Mouse (Mus musculus): ENCODE data around the gene Ltbp4. TPM values are rescaled to one million over a fixed set of nuclear protein-coding genes. Genes with fewer than 3 reads are reported as not detected.

The Ltbp4 gene
- polyA plus RNA-seq, 1 experiment from 2014 or later: 10.8 TPM

- ATAC-seq (ENCODE audit: insufficient number of reproducible peaks, low FRiP score, low TSS enrichment, low read depth) (no peak), DNase-seq (ENCODE audit: low spot score) (no peak)
- Histone ChIP-seq H3K4me1 (ENCODE audit: control insufficient read depth, insufficient read depth, low read length) (no peaks in the 10 kb centered on the region), H3K4me2 (ENCODE audit: low read depth, severe bottlenecking) (peak overlapping the region; percentile 1; the same call in 1 of the 2 replicates), H3K9ac (ENCODE audit: low read length) (no peak overlapping the region), H3K36me3 (ENCODE audit: control insufficient read depth, insufficient read depth, low read length) (no peaks in the 10 kb centered on the region), H3K27me3 (ENCODE audit: control insufficient read depth, insufficient read depth, low read length) (peaks cover 59% of the 10 kb centered on the region), H3K4me3 (ENCODE audit: low read depth, low read length) (no peak overlapping the region), H3K27ac (replicated peaks; ENCODE audit: low read depth, low read length) (no peak overlapping the region), H3K9me3 (ENCODE audit: control insufficient read depth, low read length) (peaks cover under 1% of the 10 kb centered on the region; the same call in 1 of the 2 replicates)
- WGBS: 1% methylated on average over 22 of the region's 22 CpGs
Measured at GRCm38 (mm10) chr7:27375274-27375673, 37.8 kb upstream of the Ltbp4 start.

- Histone ChIP-seq H3K27ac (replicated peaks; ENCODE audit: low read depth, low read length) (no peak overlapping the region), H3K4me1 (ENCODE audit: control insufficient read depth, insufficient read depth, low read length) (no peaks in the 10 kb centered on the region), H3K4me2 (ENCODE audit: low read depth, severe bottlenecking) (no peak overlapping the region), H3K4me3 (ENCODE audit: low read depth, low read length) (peak overlapping the region; percentile 7), H3K36me3 (ENCODE audit: control insufficient read depth, insufficient read depth, low read length) (no peaks in the 10 kb centered on the region), H3K9ac (ENCODE audit: low read length) (no peak overlapping the region), H3K9me3 (ENCODE audit: control insufficient read depth, low read length) (peaks cover 7% of the 10 kb centered on the region; the same call in 1 of the 2 replicates), H3K27me3 (ENCODE audit: control insufficient read depth, insufficient read depth, low read length) (peaks cover 91% of the 10 kb centered on the region)
- WGBS: 6% methylated on average over 44 of the region's 44 CpGs
- ATAC-seq (ENCODE audit: insufficient number of reproducible peaks, low FRiP score, low TSS enrichment, low read depth): peak; percentile 58; the same call in 1 of the 2 replicates
- DNase-seq (ENCODE audit: low spot score): no peak
Measured at GRCm38 (mm10) chr7:27371715-27372462, 34.4 kb upstream of the Ltbp4 start.

GRCm38 (mm10) chr7:27369111-27369510 lies 31.6 kb upstream of the Ltbp4 start:
- no peak for DNase-seq (ENCODE audit: low spot score)
- 79% methylated on average over 19 of the region's 19 CpGs for WGBS

GRCm38 (mm10) chr7:27367976-27368375 lies 30.5 kb upstream of the Ltbp4 start:
- H3K9me3 ChIP-seq (ENCODE audit: control insufficient read depth, low read length): peaks cover 7% of the 10 kb centered on the region; the same call in 1 of the 2 replicates
- peak overlapping the region; percentile 11; the same call in 1 of the 2 replicates for H3K4me3 ChIP-seq (ENCODE audit: low read depth, low read length)
- no peaks in the 10 kb centered on the region for H3K36me3 ChIP-seq (ENCODE audit: control insufficient read depth, insufficient read depth, low read length)
- H3K4me2 ChIP-seq (ENCODE audit: low read depth, severe bottlenecking): peak overlapping the region; percentile 31; the same call in 1 of the 2 replicates
- no peaks in the 10 kb centered on the region for H3K4me1 ChIP-seq (ENCODE audit: control insufficient read depth, insufficient read depth, low read length)
- no peak overlapping the region for H3K27ac ChIP-seq (replicated peaks; ENCODE audit: low read depth, low read length)
- no peak for DNase-seq (ENCODE audit: low spot score)
- WGBS: 16% methylated on average over 11 of the region's 11 CpGs
- H3K27me3 ChIP-seq (ENCODE audit: control insufficient read depth, insufficient read depth, low read length): peaks cover 96% of the 10 kb centered on the region
- no peak overlapping the region for H3K9ac ChIP-seq (ENCODE audit: low read length)
- ATAC-seq (ENCODE audit: insufficient number of reproducible peaks, low FRiP score, low TSS enrichment, low read depth): no peak

More at GRCm38 (mm10) chr7:27369111-27369510, 31.6 kb upstream of the Ltbp4 start:
- H3K36me3 ChIP-seq (ENCODE audit: control insufficient read depth, insufficient read depth, low read length): no peaks in the 10 kb centered on the region
- H3K4me1 ChIP-seq (ENCODE audit: control insufficient read depth, insufficient read depth, low read length): no peaks in the 10 kb centered on the region
- H3K9ac ChIP-seq (ENCODE audit: low read length): no peak overlapping the region
- no peak for ATAC-seq (ENCODE audit: insufficient number of reproducible peaks, low FRiP score, low TSS enrichment, low read depth)
- peaks cover 96% of the 10 kb centered on the region for H3K27me3 ChIP-seq (ENCODE audit: control insufficient read depth, insufficient read depth, low read length)
- no peak overlapping the region for H3K4me3 ChIP-seq (ENCODE audit: low read depth, low read length)
- H3K27ac ChIP-seq (replicated peaks; ENCODE audit: low read depth, low read length): no peak overlapping the region
- no peak overlapping the region for H3K4me2 ChIP-seq (ENCODE audit: low read depth, severe bottlenecking)
- peaks cover 7% of the 10 kb centered on the region; the same call in 1 of the 2 replicates for H3K9me3 ChIP-seq (ENCODE audit: control insufficient read depth, low read length)

GRCm38 (mm10) chr7:27366082-27366844 lies 28.8 kb upstream of the Ltbp4 start:
- Histone ChIP-seq H3K4me1 (ENCODE audit: control insufficient read depth, insufficient read depth, low read length) (no peaks in the 10 kb centered on the region), H3K4me2 (ENCODE audit: low read depth, severe bottlenecking) (no peak overlapping the region), H3K4me3 (ENCODE audit: low read depth, low read length) (no peak overlapping the region), H3K27ac (replicated peaks; ENCODE audit: low read depth, low read length) (no peak overlapping the region), H3K9ac (ENCODE audit: low read length) (no peak overlapping the region), H3K36me3 (ENCODE audit: control insufficient read depth, insufficient read depth, low read length) (no peaks in the 10 kb centered on the region), H3K9me3 (ENCODE audit: control insufficient read depth, low read length) (peaks cover 7% of the 10 kb centered on the region; the same call in 1 of the 2 replicates), H3K27me3 (ENCODE audit: control insufficient read depth, insufficient read depth, low read length) (peaks cover 85% of the 10 kb centered on the region)
- no peak for DNase-seq (ENCODE audit: low spot score)
- WGBS: 36% methylated on average over 21 of the region's 21 CpGs
- ATAC-seq (ENCODE audit: insufficient number of reproducible peaks, low FRiP score, low TSS enrichment, low read depth): no peak

GRCm38 (mm10) chr7:27364379-27364778 lies 26.9 kb upstream of the Ltbp4 start:
- Histone ChIP-seq H3K4me3 (ENCODE audit: low read depth, low read length) (no peak overlapping the region), H3K9ac (ENCODE audit: low read length) (no peak overlapping the region), H3K9me3 (ENCODE audit: control insufficient read depth, low read length) (no peaks in the 10 kb centered on the region), H3K36me3 (ENCODE audit: control insufficient read depth, insufficient read depth, low read length) (no peaks in the 10 kb centered on the region), H3K4me1 (ENCODE audit: control insufficient read depth, insufficient read depth, low read length) (no peaks in the 10 kb centered on the region), H3K27me3 (ENCODE audit: control insufficient read depth, insufficient read depth, low read length) (peaks cover 67% of the 10 kb centered on the region), H3K27ac (replicated peaks; ENCODE audit: low read depth, low read length) (no peak overlapping the region), H3K4me2 (ENCODE audit: low read depth, severe bottlenecking) (no peak overlapping the region)
- WGBS: 3% methylated on average over 29 of the region's 29 CpGs
- DNase-seq (ENCODE audit: low spot score): no peak
- ATAC-seq (ENCODE audit: insufficient number of reproducible peaks, low FRiP score, low TSS enrichment, low read depth): no peak

- ATAC-seq (ENCODE audit: insufficient number of reproducible peaks, low FRiP score, low TSS enrichment, low read depth): peak; percentile 92
- 0 out of 2 replicates have a peak, but pooled peaks cover 2% of the 10 kb centered on the region for H3K4me1 ChIP-seq (ENCODE audit: control insufficient read depth, insufficient read depth, low read length)
- peak overlapping the region; percentile 55 for H3K9ac ChIP-seq (ENCODE audit: low read length)
- peak; percentile 99 for DNase-seq (ENCODE audit: low spot score)
- H3K4me3 ChIP-seq (ENCODE audit: low read depth, low read length): peak overlapping the region; percentile 41
- H3K4me2 ChIP-seq (ENCODE audit: low read depth, severe bottlenecking): peak overlapping the region; percentile 69
- no peak overlapping the region for H3K27ac ChIP-seq (replicated peaks; ENCODE audit: low read depth, low read length)
- no peaks in the 10 kb centered on the region for H3K36me3 ChIP-seq (ENCODE audit: control insufficient read depth, insufficient read depth, low read length)
- under 1% methylated on average over 52 of the region's 52 CpGs for WGBS
- H3K27me3 ChIP-seq (ENCODE audit: control insufficient read depth, insufficient read depth, low read length): peaks cover 46% of the 10 kb centered on the region
- no peaks in the 10 kb centered on the region for H3K9me3 ChIP-seq (ENCODE audit: control insufficient read depth, low read length)
Measured at GRCm38 (mm10) chr7:27361283-27361946, 23.9 kb upstream of the Ltbp4 start.

- Histone ChIP-seq H3K4me2 (ENCODE audit: low read depth, severe bottlenecking) (peak overlapping the region; percentile 69; the same call in 1 of the 2 replicates), H3K4me3 (ENCODE audit: low read depth, low read length) (no peak overlapping the region), H3K9ac (ENCODE audit: low read length) (no peak overlapping the region), H3K9me3 (ENCODE audit: control insufficient read depth, low read length) (no peaks in the 10 kb centered on the region), H3K36me3 (ENCODE audit: control insufficient read depth, insufficient read depth, low read length) (no peaks in the 10 kb centered on the region), H3K27ac (replicated peaks; ENCODE audit: low read depth, low read length) (no peak overlapping the region), H3K27me3 (ENCODE audit: control insufficient read depth, insufficient read depth, low read length) (peaks cover 40% of the 10 kb centered on the region), H3K4me1 (ENCODE audit: control insufficient read depth, insufficient read depth, low read length) (0 out of 2 replicates have a peak, but pooled peaks cover 5% of the 10 kb centered on the region)
- ATAC-seq (ENCODE audit: insufficient number of reproducible peaks, low FRiP score, low TSS enrichment, low read depth) (no peak), DNase-seq (ENCODE audit: low spot score) (no peak)
- WGBS: 54% methylated on average over 6 of the region's 6 CpGs
Measured at GRCm38 (mm10) chr7:27360749-27361148, 23.3 kb upstream of the Ltbp4 start.
